Mouse (Mus musculus) cerebellum, adult 2 months (tissue): Measurements from ENCODE around the gene Camk2n1.

Experiments used
- CTCF ChIP-seq: fragments of 200-500 bp; IDR thresholded peaks from 2 replicates; pipeline ENCODE4 v1.5.1; 2011; ENCODE audit warnings: low read depth, mild to moderate bottlenecking, control low read depth, low read length, moderate library complexity, borderline replicate concordance; ENCODE audit not compliant: insufficient read depth
- POLR2A ChIP-seq: fragments of 200-500 bp; IDR thresholded peaks from 2 replicates; pipeline ENCODE4 v1.6.1; 2011; ENCODE audit warnings: low read length, control low read depth, borderline replicate concordance; ENCODE audit not compliant: insufficient read depth

GRCm38 (mm10) chr4:138467451-138467850 is 13.3 kb downstream of the Camk2n1 start:
- TF ChIP-seq CTCF (no peak), POLR2A (no peak)
